Mouse (Mus musculus): Measurements from ENCODE around the gene Naga. TPM values are rescaled to one million over a fixed set of nuclear protein-coding genes. Genes with fewer than 3 reads are reported as not detected.

Naga gene
- total RNA-seq, 2 experiments from 2014 or later: 32.0 to 33.3 TPM

GRCm38 (mm10) chr15:82358431-82359260 lies 19.9 kb upstream of the Naga start:
- no peak for DNase-seq (ENCODE audit: low spot score)
- intact Hi-C loops (cut with DNase I): no loop called here

GRCm38 (mm10) chr15:82354126-82354945 lies 15.6 kb upstream of the Naga start, which contains the start of gene Ndufa6:
TSS of gene Ndufa6 (minus strand) at chr15:82354322.
- intact Hi-C loops (cut with DNase I): loop anchor here (1.0 kb wide), 2 partner anchors 26 to 63 kb away; partner anchors contain the start of gene Cyp2d22
- DNase-seq (ENCODE audit: low spot score): peak; percentile 95

- intact Hi-C loops (cut with DNase I): loop anchor here (1.0 kb wide), 2 partner anchors 27 to 64 kb away; partner anchors contain the start of gene Cyp2d22
Observed at GRCm38 (mm10) chr15:82353745-82354113, 15.0 kb upstream of the Naga start.

GRCm38 (mm10) chr15:82353078-82353744 lies 14.5 kb upstream of the Naga start:
- intact Hi-C loops (cut with DNase I): no loop called here
- DNase-seq (ENCODE audit: low spot score): no peak

More at GRCm38 (mm10) chr15:82353745-82354113, 15.0 kb upstream of the Naga start:
- no peak for DNase-seq (ENCODE audit: low spot score)

GRCm38 (mm10) chr15:82351480-82351879 lies 12.8 kb upstream of the Naga start:
- intact Hi-C loops (cut with DNase I): no loop called here
- DNase-seq (ENCODE audit: low spot score): no peak

- DNase-seq (ENCODE audit: low spot score): no peak
- intact Hi-C loops (cut with DNase I): no loop called here
Observed at GRCm38 (mm10) chr15:82350349-82350748, 11.6 kb upstream of the Naga start.

- no peak for DNase-seq (ENCODE audit: low spot score)
- intact Hi-C loops (cut with DNase I): loop anchor here (5.0 kb wide), 1 partner anchor 202 kb away; the partner anchor contains the start of gene Srebf2
Observed at GRCm38 (mm10) chr15:82348999-82349341, 10.2 kb upstream of the Naga start.

GRCm38 (mm10) chr15:82348258-82348998 lies 9.7 kb upstream of the Naga start:
- no peak for DNase-seq (ENCODE audit: low spot score)
- intact Hi-C loops (cut with DNase I): loop anchor here (5.0 kb wide), 1 partner anchor 201 kb away; the partner anchor contains the start of gene Srebf2

- intact Hi-C loops (cut with DNase I): loop anchor here (5.0 kb wide), 1 partner anchor 201 kb away; the partner anchor contains the start of gene Srebf2
- DNase-seq (ENCODE audit: low spot score): no peak
Observed at GRCm38 (mm10) chr15:82347852-82348251, 9.1 kb upstream of the Naga start.

GRCm38 (mm10) chr15:82347303-82347676 lies 8.6 kb upstream of the Naga start:
- no peak for DNase-seq (ENCODE audit: low spot score)
- intact Hi-C loops (cut with DNase I): loop anchor here (5.0 kb wide), 1 partner anchor 200 kb away; the partner anchor contains the start of gene Srebf2

GRCm38 (mm10) chr15:82346580-82347302 lies 8.0 kb upstream of the Naga start:
- intact Hi-C loops (cut with DNase I): loop anchor here (5.0 kb wide), 1 partner anchor 199 kb away; the partner anchor contains the start of gene Srebf2
- DNase-seq (ENCODE audit: low spot score): no peak

- DNase-seq (ENCODE audit: low spot score): peak; percentile 95
- intact Hi-C loops (cut with DNase I): loop anchor here (5.0 kb wide), 1 partner anchor 199 kb away; the partner anchor contains the start of gene Srebf2
Observed at GRCm38 (mm10) chr15:82345820-82346470, 7.2 kb upstream of the Naga start.

GRCm38 (mm10) chr15:82344971-82345370 lies 6.2 kb upstream of the Naga start:
- intact Hi-C loops (cut with DNase I): loop anchor here (5.0 kb wide), 1 partner anchor 198 kb away; the partner anchor contains the start of gene Srebf2

GRCm38 (mm10) chr15:82343368-82344287 lies 4.9 kb upstream of the Naga start:
- DNase-seq (ENCODE audit: low spot score): no peak
- intact Hi-C loops (cut with DNase I): no loop called here

More at GRCm38 (mm10) chr15:82344971-82345370, 6.2 kb upstream of the Naga start:
- no peak for DNase-seq (ENCODE audit: low spot score)

GRCm38 (mm10) chr15:82342543-82342935 lies 3.8 kb upstream of the Naga start:
- no peak for DNase-seq (ENCODE audit: low spot score)
- intact Hi-C loops (cut with DNase I): no loop called here

GRCm38 (mm10) chr15:82341675-82342542 lies 3.2 kb upstream of the Naga start:
- DNase-seq (ENCODE audit: low spot score): no peak
- intact Hi-C loops (cut with DNase I): no loop called here

Data from heart, postnatal 25 days (tissue).